Mouse (Mus musculus): ENCODE results near the gene Stxbp1.

DNA sequence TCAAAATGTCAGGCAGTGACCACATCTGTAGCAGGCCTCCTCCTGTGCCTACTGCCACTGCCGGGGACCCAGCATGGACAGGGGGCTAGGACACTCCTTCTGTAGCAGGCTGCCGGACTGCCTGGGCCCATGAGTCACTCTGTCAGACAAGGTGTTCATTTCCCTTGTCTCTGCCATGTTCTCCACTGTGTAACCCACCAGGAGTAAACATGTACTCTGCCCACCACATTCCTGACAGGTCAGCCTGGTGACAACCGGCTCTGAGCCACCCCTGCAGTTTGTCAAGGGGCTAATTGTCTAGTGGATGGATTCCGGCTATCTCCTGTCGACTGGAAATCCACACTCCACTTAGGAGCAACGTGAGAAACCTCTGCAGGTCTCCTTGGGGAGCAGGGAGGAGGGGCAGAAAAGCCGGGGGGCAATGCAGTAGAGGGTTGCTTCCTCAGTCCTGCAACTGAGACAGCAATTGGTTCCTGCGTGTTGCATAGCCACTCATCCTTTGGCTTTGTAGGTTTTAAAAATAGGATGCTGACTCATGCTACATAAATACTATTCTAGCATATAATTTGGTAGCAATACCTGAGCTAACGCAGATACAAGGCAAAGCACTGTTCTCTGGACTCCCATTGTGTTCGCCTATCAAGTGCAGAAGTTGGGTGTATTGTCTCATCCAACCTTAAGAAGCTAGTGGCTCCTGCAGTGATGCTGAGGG lies 48.6 kb downstream of the Stxbp1 start:
- TF ChIP-seq CTCF (IDR thresholded peaks at IDR 0.05; ENCODE audit: extremely low read depth, insufficient read depth, insufficient read length, insufficient replicate concordance) (no peak), POLR2A (IDR thresholded peaks at IDR 0.05; ENCODE audit: low read depth, low read length) (no peak)
